Mouse (Mus musculus) erythroblast, embryonic 14.5 days (primary cell): Measurements from ENCODE around the gene Ric8b.

Source experiments
- GATA1 ChIP-seq: IDR thresholded peaks from 2 replicates; pipeline ENCODE4 v1.6.1; 2012; ENCODE audit warnings: low read length, inconsistent platforms, mixed read lengths
- TAL1 ChIP-seq: IDR thresholded peaks from 3 replicates; pipeline ENCODE4 v1.6.1; 2012; ENCODE audit warnings: low read length, inconsistent platforms, mixed read lengths

- TF ChIP-seq GATA1 (no peak), TAL1 (no peak)
These were observed 8.9 kb upstream of the Ric8b start for GRCm38 (mm10) chr10:84908471-84908870.
